Mouse (Mus musculus) cerebellum, adult (tissue): ENCODE data around the gene Gria4.
"Not testable (repeated sequence)": the region's sequence is repeated elsewhere in the genome, so short reads cannot be mapped to it uniquely, and the experiment has no call there.

Experiments used
- ATAC-seq: cut with Nextera tagmentation; 2 replicates; pipeline ENCODE4 v1.9.2; 2017; ENCODE audit warnings: mild to moderate bottlenecking, moderate library complexity, mixed read lengths; ENCODE audit not compliant: insufficient number of reproducible peaks, low FRiP score, low TSS enrichment

Gene Gria4

GRCm38 (mm10) chr9:4795544-4796288 lies at the start of gene Gria4:
Gria4 (minus strand) TSS chr9:4796234.
- ATAC-seq = peak; percentile 96

GRCm38 (mm10) chr9:4810941-4811340 lies 14.9 kb upstream of the Gria4 start:
- ATAC-seq = not testable (repeated sequence)

GRCm38 (mm10) chr9:4803151-4803755 lies 7.2 kb upstream of the Gria4 start:
- ATAC-seq = no peak

- ATAC-seq = no peak
These were observed 1.4 kb upstream of the Gria4 start for GRCm38 (mm10) chr9:4797396-4797795.

GRCm38 (mm10) chr9:4796289-4796645 lies 233 bp upstream of the Gria4 start:
- ATAC-seq = 0 out of 2 replicates have a peak, but pooled peaks have one; percentile 2

GRCm38 (mm10) chr9:4795075-4795474 lies 959 bp downstream of the Gria4 start:
- ATAC-seq = no peak

GRCm38 (mm10) chr9:4794411-4794810 lies 1.6 kb downstream of the Gria4 start:
- ATAC-seq = no peak

GRCm38 (mm10) chr9:4749407-4749806 lies 46.6 kb downstream of the Gria4 start:
- peak; percentile 81; the same call in 1 of the 2 replicates for ATAC-seq

- ATAC-seq = no peak
These were observed 81.9 kb downstream of the Gria4 start for GRCm38 (mm10) chr9:4714086-4714485.

GRCm38 (mm10) chr9:4712367-4712766 lies 83.7 kb downstream of the Gria4 start:
- ATAC-seq = no peak

- no peak for ATAC-seq
These were observed 108.9 kb downstream of the Gria4 start for GRCm38 (mm10) chr9:4687149-4687548.

- peak; percentile 68 for ATAC-seq
These were observed 115.8 kb downstream of the Gria4 start for GRCm38 (mm10) chr9:4680244-4680643.

- no peak for ATAC-seq
These were observed 116.9 kb downstream of the Gria4 start for GRCm38 (mm10) chr9:4679099-4679498.

- no peak for ATAC-seq
These were observed 130.3 kb downstream of the Gria4 start for GRCm38 (mm10) chr9:4665691-4666090.

- ATAC-seq = no peak
These were observed 133.6 kb downstream of the Gria4 start for GRCm38 (mm10) chr9:4662421-4662820.

- peak; percentile 86 for ATAC-seq
These were observed 137.1 kb downstream of the Gria4 start for GRCm38 (mm10) chr9:4658951-4659350.

- ATAC-seq = no peak
These were observed 141.7 kb downstream of the Gria4 start for GRCm38 (mm10) chr9:4654333-4654732.

GRCm38 (mm10) chr9:4639192-4639900 lies 156.7 kb downstream of the Gria4 start:
- ATAC-seq = no peak; the same call in 1 of the 2 replicates

- no peak for ATAC-seq
These were observed 164.1 kb downstream of the Gria4 start for GRCm38 (mm10) chr9:4631910-4632309.

GRCm38 (mm10) chr9:4615286-4615685 lies 180.7 kb downstream of the Gria4 start:
- ATAC-seq = no peak

- peak; percentile 56; the same call in 1 of the 2 replicates for ATAC-seq
These were observed 190.7 kb downstream of the Gria4 start for GRCm38 (mm10) chr9:4605354-4605753.
